Mouse (Mus musculus) bone marrow macrophage, adult 2 months (primary cell): Measurements from ENCODE around the gene Arhgef3.

Experiments used
- CTCF ChIP-seq: IDR thresholded peaks from 2 replicates; pipeline ENCODE4 v1.5.1; 2012; ENCODE audit warnings: low read depth, mild to moderate bottlenecking, low read length, moderate library complexity
- POLR2A ChIP-seq: IDR thresholded peaks from 2 replicates; pipeline ENCODE4 v1.6.1; 2012; ENCODE audit warnings: mild to moderate bottlenecking, low read depth, low read length, borderline replicate concordance

DNA sequence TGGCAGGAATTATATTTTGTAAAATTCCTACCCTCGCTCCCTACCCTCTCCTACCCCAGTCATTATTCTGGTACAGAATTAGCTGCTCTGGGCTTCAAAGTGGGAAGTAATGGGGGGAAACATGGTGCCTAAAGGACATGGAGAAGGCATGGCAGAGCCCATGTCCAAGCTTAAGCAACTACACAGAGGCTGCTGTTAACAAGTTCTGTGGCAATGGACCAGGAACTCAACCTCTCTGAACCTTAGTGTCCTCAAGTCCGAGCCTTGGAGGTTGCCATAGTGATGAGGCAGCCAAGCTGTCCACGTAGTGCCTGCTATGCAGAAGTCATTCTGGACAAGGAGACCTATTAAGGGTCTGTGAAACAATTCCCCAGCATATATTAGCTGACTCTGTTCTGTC, 111.6 kb downstream of the Arhgef3 start:
- TF ChIP-seq CTCF: no peak
- TF ChIP-seq POLR2A: no peak
